Mouse (Mus musculus): ENCODE measurements around the gene Fam160a1.

Fam160a1 gene

DNA sequence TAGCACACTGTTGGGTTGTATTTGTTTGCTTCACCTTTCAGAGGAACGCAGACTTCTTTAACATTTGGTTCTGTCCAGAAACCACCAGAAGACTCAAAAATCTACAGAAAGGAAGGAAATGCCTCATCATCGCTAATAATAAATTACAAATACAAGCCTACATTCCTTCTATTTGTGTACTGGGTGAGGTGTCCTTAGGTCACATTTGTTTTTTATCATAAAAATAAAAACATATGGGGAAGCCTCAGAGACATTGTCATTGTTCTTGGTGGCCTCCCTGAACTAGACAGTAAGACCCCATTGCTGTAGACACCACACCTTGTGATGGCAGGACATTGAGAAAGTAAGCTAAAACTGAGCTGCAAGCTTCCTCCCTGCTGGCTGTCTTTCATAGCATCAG, at the start of gene Fam160a1:
Gene Fam160a1, minus strand, starts transcription at position 101 of the 400 bp plus-strand sequence.
- no peak for DNase-seq (ENCODE audit: low read depth, low spot score)

DNA sequence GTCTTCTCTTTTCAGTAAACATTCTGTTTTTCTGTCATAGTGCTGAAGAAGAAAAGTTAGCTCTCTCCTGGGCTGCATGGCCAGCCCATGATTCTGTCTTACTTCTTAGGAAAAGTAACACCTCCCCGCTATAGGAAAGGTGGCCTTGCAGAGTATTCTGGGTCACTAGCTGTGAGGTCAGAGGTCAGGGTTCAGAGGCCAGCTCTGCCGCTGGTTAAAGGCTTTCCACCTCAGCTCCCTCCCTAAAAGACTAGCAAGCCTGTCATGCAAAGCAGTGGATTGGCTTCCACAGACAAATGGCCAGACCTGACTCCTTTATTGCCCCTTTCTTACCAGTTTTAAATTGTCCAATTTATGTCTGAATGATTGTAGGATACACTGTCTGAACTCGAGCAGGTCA, 46.9 kb upstream of the Fam160a1 start:
- no peak for DNase-seq (ENCODE audit: low read depth, low spot score)

DNA sequence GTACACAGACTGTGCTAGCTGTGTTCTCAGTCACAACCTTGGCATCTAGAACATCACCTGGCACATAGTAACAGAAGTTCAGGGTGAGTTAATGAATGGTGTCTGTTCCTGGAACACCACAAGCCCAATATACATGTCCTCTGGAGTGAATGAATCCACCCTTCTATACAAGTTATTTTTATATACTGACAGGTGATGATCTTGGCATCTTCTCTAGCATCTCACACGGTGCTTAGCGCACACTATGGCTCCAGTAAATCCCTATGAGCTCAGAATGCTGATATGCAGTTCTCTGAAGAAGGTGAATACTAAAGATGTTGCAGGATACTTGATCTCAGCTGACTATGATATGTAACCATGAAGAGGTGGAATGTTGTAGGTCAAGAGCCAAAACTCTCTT, 45.8 kb upstream of the Fam160a1 start:
- no peak for DNase-seq (ENCODE audit: low read depth, low spot score)

DNA sequence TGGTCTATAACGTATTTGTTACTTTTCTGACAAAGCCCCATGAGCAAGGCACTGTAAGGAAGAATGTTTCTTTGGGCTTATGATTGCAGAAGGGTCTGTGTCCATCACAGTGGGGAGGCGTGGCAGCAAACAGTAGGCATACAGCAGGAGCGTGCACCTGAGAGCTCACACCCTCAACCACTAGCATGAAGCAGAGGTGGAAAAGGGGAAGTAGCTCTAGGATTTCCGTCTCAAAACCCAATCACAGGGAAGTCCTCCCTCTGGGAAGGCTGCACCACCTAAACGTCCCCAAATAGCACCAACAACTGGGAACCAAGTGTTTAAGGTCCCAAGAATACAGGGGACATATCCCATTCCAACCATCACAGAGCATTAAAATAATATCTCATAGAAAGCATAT, 43.9 kb upstream of the Fam160a1 start:
- DNase-seq (ENCODE audit: low read depth, low spot score) = no peak

DNA sequence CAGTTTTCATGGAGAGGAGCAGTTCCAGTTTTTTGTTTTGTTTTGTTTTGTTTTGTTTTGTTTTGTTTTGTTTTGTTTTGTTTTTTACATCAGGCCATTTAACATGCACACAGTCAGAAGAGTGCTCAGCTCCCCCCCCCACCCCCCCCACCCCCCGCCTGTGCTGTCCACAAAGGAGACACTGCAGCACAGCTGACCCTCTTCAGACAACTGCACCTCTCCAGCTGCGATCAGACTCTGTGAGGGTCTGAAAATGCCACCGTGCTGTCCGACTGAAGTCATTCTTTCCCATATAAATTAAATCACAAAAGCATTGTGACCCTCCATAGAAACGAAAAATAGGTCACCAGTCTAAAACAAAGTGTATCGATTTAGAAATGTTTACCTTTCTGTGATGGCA, 42.2 kb upstream of the Fam160a1 start:
- no peak for DNase-seq (ENCODE audit: low read depth, low spot score)

DNA sequence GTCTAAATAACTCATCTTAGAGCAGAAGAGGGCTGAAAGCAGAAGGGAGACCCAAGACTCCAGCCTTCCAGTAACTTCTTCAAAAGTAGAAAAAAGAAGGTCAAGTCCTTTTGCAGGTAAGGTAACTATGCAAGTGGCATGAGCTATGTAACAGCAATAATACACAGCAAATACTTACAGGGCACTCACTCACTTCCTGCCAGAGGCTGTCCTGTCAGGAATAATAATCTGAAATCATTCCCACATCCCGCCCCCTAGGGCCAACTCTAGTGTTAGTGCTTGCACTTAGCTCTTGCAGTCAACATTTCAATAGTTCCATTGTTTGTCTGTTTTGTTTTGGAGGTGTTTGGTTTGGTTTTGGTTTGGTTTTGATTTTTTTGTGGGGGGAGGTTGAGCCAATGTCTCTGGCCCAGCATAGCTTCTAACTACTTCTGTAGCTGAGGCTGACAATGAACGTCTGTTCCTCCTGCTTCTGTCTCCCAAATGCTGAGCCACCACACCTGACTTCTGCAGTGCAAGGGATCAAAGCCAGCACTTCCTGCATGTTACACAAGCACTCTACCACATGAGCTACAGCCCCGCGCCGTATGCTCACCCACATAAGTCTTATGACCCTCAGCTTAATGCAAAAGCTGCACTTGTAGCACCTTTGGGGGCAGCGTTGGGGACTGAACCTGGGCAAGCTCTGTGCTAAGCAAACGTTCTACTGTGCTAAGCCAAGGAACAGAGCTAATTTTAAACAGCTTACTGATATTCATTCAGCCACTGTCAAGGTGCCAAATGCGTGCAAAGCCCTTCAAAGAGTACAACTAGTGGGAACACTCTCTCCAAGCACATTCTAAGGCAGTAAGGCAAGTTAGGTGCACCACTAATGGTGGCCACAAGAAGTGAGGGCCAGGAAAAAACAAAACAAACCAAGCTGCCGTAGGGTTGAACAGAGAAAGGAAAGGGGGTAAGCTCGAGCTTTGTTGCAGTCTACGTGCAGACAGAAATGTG, 41.3 kb upstream of the Fam160a1 start:
- DNase-seq (ENCODE audit: low read depth, low spot score) = no peak

DNA sequence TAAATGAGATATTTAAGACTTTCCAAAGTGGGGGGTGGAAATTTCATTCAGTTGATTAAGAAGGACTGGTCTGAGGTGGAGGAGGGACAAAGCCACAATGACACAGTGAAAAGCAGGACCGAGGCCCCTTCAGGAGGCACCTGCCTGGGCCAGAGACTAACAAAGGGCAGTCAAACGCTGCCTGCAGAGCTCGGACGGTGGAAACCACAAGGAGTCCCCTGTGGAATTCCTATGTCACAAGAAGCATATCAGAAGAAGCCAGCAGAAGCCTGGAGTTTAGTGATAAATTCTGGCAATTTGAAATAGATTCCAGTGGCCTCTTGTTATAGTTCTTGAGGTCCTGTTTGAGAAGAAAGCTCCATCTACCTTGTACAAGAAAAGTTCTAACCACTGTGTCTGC, 40.0 kb upstream of the Fam160a1 start:
- DNase-seq (ENCODE audit: low read depth, low spot score) = no peak

DNA sequence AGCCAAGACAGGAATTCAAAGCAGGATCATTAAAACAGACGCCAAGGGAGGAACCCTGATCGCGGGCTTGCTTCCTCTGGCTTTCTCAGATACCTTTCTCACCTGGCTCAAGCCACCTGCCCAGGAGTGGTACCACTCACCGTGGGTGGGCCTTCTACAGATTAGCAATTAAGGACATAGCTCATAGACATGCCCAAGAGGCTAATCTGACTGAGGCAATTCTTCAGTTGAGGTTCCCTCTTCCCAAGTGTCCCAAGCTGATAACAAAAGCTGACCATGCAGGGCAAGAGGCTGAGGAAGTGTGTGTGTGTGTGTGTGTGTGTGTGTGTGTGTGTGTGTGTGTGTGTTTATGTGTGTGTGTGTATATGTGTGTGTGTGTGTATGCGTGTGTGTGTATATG, 38.9 kb upstream of the Fam160a1 start:
- DNase-seq (ENCODE audit: low read depth, low spot score) = no peak

DNA sequence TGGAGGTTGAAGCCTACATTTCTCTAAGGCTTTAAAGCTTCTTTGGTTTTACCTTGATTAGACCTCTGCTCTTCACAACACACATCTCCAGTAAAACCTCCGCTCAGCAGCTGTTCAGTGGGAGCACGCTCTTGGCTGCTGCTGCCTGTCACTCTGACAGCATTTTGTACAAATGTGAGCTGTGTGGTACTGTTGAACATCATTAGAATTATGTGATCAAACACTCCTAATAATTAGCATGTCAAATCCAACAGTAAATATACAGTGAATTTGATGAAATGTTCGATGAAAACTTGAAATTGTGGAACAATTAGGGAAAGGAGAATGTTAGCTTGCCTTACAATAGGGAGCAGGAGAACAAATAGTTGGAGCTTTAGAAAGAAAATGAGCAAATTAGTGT, 38.0 kb upstream of the Fam160a1 start:
- no peak for DNase-seq (ENCODE audit: low read depth, low spot score)

DNA sequence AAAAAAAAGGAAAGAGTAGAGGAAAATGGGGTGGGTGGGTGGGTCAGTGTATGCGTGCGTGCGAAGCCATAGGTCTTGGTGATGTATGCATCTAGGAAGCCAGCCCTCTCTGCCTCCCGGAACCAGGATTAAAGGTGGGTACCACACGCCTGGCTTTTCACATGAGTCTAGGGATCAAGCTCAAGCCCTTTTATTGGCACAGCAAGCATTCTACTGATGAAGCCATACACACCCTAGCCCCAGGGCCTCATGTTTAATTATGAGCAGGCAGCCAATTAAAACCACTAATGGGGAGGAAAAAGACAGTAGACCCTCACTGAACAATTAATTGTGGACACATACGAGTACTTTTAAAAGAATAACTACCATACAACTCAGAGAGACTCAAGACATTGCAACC, 37.1 kb upstream of the Fam160a1 start:
- no peak for DNase-seq (ENCODE audit: low read depth, low spot score)

DNA sequence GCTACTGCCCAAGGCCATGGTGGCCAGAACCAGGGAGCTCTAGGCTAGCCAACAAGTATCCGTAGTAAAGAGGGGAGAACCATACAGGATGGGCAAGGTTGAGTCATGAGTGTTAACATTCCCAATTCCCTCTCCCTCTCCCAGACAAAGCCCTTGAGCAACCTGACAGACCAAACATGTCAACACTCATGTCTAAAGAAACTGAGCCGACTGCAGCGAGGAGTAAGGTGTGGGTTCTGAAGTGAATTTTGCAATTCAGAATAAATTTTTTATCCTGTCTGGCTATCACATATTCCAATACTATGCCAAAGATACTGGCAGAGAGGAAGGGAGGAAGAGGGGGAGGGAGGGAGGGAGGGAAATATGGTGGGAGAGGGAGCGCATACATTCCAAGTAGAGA, 36.6 kb upstream of the Fam160a1 start:
- DNase-seq (ENCODE audit: low read depth, low spot score) = no peak

DNA sequence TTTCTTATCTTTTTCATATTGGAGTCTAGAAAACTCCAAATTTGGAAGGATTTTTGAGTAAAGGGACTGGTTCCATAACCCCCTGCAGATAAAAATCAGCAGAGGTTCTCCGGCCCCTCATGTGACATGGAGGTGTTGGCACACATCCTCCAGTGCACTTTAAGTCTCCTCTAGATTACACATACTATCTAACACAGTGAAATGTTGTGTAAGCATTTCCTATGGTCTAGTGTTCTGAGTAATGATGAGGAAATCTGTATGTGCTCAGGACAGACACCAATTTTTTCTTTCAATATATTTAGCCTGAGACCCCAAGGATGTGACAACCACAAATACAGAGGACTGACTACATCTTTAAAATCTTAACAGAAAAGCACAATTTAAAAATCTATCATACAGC, 33.0 kb upstream of the Fam160a1 start:
- no peak for DNase-seq (ENCODE audit: low read depth, low spot score)

DNA sequence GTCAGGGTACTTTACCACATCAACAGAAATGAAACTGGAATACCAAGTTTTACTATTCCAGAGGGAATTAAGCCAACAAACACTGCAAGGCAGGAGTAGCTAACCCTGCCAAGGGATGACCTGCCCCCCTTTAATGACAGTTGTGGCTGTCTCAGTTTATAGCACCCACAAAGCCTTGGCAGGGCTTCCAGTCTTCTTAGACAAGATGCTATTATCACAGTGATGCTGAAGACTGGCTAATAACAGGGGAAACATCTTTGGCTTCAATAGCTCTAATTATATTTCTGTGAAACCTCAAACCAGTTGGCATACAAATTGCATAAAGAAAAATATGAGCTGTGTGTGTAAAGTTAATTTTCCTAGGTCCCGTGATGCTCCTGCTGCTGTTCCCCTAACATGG, 29.2 kb upstream of the Fam160a1 start:
- DNase-seq (ENCODE audit: low read depth, low spot score) = no peak

DNA sequence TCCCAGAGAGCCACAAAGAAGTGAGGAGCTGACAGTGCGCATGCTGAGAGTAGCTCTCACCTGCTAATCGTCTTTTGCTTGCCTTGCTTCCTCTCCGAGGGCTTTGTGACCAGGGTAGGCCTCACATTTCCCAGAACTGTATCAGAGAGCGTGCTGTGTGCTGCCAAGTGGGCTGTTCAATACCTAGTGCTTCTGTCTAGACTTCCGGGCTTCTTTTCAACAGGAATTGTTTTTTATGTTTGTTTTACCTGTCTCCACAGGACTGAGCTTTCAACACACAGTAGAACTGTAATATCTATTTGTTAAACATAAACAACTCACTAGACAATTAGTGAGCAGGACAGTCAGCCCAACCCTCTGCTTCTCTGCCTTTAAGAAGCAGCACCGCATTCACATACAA, 28.2 kb upstream of the Fam160a1 start:
- DNase-seq (ENCODE audit: low read depth, low spot score) = no peak

DNA sequence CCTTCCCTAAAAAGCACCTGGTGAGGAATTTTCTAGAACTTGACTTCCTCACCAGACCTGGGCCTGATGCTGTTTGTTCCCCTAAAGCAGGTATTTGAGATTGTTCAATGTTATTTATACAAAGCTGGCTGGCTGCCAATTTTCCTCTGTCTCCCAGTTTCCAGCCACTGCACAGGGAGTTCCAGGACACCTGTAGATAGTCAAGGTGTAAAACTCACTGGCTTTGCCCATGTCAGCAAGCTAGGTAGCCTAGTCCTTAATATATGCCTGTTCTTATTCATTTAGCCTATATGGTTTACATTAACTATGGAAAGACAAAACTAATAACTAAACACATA, 25.8 kb upstream of the Fam160a1 start:
- no peak for DNase-seq (ENCODE audit: low read depth, low spot score)

DNA sequence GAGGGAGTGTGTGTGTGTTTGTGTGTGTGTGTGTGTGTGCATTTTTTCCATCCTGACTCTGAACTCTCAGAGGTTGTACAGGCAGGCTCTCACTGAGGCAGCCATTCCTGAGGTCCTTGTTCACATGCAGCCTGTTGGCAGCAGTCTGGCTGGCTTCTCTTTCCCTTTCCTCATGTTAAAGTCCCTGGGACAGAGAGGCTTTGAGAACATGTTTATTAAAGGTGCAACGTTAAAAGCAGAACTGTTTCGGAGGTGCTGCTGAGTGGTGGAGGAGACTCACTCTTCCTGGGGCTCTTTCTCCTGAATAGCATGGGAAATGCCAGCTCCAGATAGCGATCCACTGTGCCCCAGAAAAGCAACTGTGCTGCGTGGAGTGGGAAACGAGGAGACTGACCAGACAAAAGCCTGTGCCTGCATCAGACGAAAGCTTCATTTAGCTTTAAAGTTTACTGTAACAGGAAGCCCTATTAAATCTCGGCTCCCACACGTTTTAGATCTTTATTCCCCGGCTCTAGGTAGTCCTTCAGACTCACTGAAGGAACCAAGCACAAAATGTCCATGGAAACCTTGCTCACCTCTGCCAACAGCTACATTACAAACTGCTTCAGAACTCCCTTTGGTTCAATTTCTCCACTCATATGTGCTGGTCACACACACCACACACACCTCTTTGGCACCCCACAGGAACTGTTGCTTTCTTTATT, 25.2 kb upstream of the Fam160a1 start:
- DNase-seq (ENCODE audit: low read depth, low spot score) = no peak

DNA sequence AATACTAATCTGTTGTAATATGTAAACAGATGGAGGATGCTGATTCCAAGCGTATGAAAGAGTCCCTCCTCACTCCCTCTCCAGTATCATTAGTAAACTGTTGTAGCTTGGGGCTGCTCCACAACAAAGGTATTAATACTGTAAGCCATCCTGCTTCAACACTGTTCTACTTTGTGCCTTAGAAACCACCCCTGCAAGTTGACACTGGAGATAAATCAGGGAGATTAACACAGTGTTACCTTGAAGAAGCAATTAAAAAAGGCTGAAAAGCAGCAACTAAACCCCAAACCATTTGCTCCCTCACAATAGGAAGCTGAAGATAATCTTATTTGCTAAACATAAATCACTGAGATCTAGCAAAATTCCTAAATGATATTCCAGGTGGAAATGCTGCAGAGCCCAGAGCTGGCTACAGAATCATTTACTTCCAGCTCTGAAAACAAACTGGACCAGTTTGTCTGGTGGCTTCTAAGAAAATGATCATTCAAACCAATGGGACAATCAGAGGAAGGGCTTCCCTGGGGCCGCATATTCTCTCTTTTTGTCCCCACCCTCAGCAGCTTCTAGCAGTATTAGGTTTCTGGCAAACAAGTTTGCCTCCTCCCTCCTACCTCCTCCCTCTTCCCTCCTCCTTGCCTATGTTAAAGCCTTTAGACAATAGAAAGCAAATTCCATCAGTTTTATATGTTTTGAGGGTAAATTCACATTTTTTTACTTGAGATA, 24.5 kb upstream of the Fam160a1 start:
- no peak for DNase-seq (ENCODE audit: low read depth, low spot score)

DNA sequence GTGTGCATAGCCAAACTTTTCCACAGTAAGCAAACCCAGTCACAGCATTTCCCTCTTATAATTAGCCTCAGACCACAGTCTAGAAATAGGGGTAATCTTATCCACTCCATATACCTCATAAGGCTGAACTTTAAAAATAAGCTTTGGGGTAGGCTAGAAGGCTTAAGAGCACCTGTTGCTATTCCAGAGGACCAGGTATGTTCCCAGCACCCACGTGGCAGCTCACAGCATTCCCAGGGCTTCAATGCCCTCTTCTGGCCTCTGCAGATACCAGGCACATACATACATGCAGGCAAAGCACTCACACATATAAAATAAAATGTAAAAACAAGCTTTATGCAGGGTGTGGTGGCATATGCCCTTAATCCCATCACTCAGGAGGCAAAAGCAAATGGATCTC, 16.5 kb upstream of the Fam160a1 start:
- no peak for DNase-seq (ENCODE audit: low read depth, low spot score)

DNA sequence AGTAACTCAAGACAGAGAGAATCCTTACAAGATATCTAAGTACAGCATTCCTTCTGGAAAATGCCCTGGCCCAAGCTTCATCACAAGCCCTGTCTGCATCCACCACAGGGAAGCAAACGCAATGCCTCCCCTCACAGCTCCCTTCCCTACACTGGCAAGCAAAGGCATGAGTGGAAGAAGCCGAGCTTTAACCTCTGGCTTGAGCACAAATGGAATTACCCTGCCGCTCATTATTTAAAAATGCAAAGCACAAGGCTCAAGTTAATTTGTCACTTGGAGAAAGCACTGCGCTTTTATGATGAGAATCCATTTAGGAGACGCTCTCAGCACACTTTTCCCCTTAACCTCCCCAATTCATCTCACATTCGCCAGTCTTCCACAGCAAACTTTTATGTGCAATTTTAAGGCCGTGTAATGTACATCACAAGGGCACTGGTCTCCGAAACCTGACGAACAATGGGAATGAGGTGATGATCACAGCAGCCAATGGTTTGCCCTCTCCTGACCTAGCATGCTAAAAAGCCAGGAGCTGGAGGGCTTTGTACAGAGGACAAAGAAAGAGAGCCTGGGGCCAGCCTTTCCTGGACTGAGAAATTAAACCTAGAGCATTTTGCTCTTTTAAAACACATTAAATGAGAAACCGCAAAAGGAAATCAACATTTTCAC, 15.5 kb upstream of the Fam160a1 start:
- DNase-seq (ENCODE audit: low read depth, low spot score) = no peak

DNA sequence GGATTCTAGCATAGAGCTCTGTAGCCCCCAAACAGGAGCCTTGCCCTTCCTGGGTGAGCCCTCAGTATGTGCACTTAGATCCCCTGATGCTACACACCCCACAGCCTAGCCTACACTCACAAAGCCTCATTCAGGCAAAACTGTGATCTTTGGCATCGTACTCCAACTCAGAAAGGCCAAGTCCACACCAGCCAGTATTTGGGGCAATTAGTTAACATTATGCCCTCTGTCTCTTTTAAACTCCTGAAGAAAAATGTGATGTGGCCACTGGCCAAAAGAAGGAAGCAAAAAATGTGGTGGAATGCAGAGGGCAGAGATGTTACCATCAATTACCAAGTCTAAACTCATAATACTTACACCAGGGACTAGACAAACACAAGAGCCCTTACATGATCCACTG, 14.7 kb upstream of the Fam160a1 start:
- no peak for DNase-seq (ENCODE audit: low read depth, low spot score)

DNA sequence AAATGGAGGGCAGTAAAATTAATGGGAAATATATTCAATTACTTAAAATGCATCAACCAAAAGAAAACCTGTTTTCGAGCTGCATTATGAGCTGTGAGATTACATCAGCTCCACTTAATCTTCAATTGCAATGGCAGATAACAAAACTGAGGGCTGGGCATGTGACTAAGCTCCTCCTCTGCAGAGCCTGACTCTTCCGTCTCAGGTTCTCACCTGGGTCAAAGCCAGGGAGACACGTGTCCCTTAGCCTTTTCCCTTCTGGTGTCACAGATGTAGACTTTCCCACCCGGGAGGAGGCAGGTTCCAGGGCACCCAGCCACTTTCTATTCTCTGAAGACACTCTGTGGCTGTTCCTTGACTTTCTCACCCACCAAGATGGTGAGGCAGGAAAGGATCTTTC, 12.0 kb upstream of the Fam160a1 start:
- DNase-seq (ENCODE audit: low read depth, low spot score) = no peak

DNA sequence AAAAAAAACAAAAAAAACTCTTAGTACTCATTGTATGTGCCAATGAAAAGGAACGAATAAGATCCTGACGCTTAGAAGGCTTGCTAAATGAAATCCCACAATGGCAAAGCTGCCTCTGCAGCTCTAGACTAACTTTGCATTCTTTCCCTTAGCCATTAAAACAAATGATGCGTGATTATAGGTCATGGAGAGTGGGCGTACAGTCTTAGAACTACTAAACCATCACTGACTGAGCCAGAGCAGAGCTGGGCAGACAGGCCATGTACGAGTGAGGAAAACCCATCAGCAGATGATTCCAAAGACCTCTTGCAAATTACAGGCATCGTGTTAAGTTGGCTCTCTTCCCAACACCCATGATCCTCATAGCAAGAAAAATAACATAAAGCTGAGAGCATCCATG, 10.7 kb upstream of the Fam160a1 start:
- no peak for DNase-seq (ENCODE audit: low read depth, low spot score)

Data from retina, postnatal 7 days (tissue).